Mouse (Mus musculus): ENCODE results near the gene Tent5b. TPM values are rescaled to one million over a fixed set of nuclear protein-coding genes. Genes with fewer than 3 reads are reported as not detected.

Gene Tent5b
- polyA plus RNA-seq, 1 experiment from 2014 or later, result 0.36 TPM

GRCm38 (mm10) chr4:133536652-133537051, 56.7 kb downstream of the Tent5b start:
- Histone ChIP-seq H3K9me3 (no peaks in the 10 kb centered on the region), H3K4me3 (no peak overlapping the region), H3K9ac (no peak overlapping the region), H3K36me3 (peaks cover 95% of the 10 kb centered on the region), H3K4me2 (no peak overlapping the region), H3K27me3 (replicated peaks) (no peaks in the 10 kb centered on the region), H3K27ac (replicated peaks) (no peak overlapping the region), H3K4me1 (no peaks in the 10 kb centered on the region)
- WGBS, result 84% methylated on average over 5 of the region's 5 CpGs
- no peak for ATAC-seq (ENCODE audit: extremely low read depth, insufficient number of reproducible peaks, low FRiP score, low TSS enrichment)

Other genes with a start within 250 kb of the Tent5b start
- gene Map3k6, start 239.3 kb upstream of the Tent5b start, polyA plus RNA-seq (2015; fragmentation: Nextera tagmentation; extraction: Ambion mirVana), result 2.3 and 2.6 TPM in 2 replicates
- gene Sytl1, start 217.0 kb upstream of the Tent5b start, polyA plus RNA-seq (2015; fragmentation: Nextera tagmentation; extraction: Ambion mirVana), result 0.32 and 0.78 TPM in 2 replicates
- gene Tmem222, start 202.3 kb upstream of the Tent5b start, polyA plus RNA-seq (2015; fragmentation: Nextera tagmentation; extraction: Ambion mirVana), result 57.1 and 60.2 TPM in 2 replicates
- 11.3 and 11.9 TPM in 2 replicates for gene Wdtc1, start 126.7 kb upstream of the Tent5b start, polyA plus RNA-seq (2015; fragmentation: Nextera tagmentation; extraction: Ambion mirVana)
- 6.1 and 6.3 TPM in 2 replicates for gene Slc9a1, start 110.4 kb upstream of the Tent5b start, polyA plus RNA-seq (2015; fragmentation: Nextera tagmentation; extraction: Ambion mirVana)
- 0.76 and 0.78 TPM in 2 replicates for gene Trnp1, start 18.4 kb downstream of the Tent5b start, polyA plus RNA-seq (2015; fragmentation: Nextera tagmentation; extraction: Ambion mirVana)
- gene Kdf1, start 38.8 kb downstream of the Tent5b start, polyA plus RNA-seq (2015; fragmentation: Nextera tagmentation; extraction: Ambion mirVana), result 0.92 and 2.1 TPM in 2 replicates
- gene Nudc, start 65.9 kb downstream of the Tent5b start, polyA plus RNA-seq (2015; fragmentation: Nextera tagmentation; extraction: Ambion mirVana), result 218 and 226 TPM in 2 replicates
- gene Nr0b2, start 73.2 kb downstream of the Tent5b start, polyA plus RNA-seq (2015; fragmentation: Nextera tagmentation; extraction: Ambion mirVana), result 10.5 and 10.8 TPM in 2 replicates
- 5.0 and 5.3 TPM in 2 replicates for gene Gpatch3, start 94.6 kb downstream of the Tent5b start, polyA plus RNA-seq (2015; fragmentation: Nextera tagmentation; extraction: Ambion mirVana)
- 11.2 and 12.8 TPM in 2 replicates for gene Gpn2, start 104.2 kb downstream of the Tent5b start, polyA plus RNA-seq (2015; fragmentation: Nextera tagmentation; extraction: Ambion mirVana)
- gene Sfn, start 122.0 kb downstream of the Tent5b start, polyA plus RNA-seq (2015; fragmentation: Nextera tagmentation; extraction: Ambion mirVana), result 1.2 and 2.9 TPM in 2 replicates
- 1.5 and 1.6 TPM in 2 replicates for gene Zdhhc18, start 170.0 kb downstream of the Tent5b start, polyA plus RNA-seq (2015; fragmentation: Nextera tagmentation; extraction: Ambion mirVana)
- 12.8 and 15.7 TPM in 2 replicates for gene Pigv, start 192.5 kb downstream of the Tent5b start, polyA plus RNA-seq (2015; fragmentation: Nextera tagmentation; extraction: Ambion mirVana)

All from heart, embryonic 13.5 days (tissue).